Mouse (Mus musculus) testis, postnatal 10 days (tissue): Measurements from ENCODE around the gene Morc3.
A peak's percentile ranks its signal among the peaks of the same experiment; 100 is the strongest.
"Not testable (repeated sequence)": the region's sequence is repeated elsewhere in the genome, so short reads cannot be mapped to it uniquely, and the experiment has no call there.

Source experiments
- DNase-seq: peaks from one replicate; pipeline ENCODE4 v3.0.0; 2021; ENCODE audit warnings: low spot score

Morc3 gene

DNA sequence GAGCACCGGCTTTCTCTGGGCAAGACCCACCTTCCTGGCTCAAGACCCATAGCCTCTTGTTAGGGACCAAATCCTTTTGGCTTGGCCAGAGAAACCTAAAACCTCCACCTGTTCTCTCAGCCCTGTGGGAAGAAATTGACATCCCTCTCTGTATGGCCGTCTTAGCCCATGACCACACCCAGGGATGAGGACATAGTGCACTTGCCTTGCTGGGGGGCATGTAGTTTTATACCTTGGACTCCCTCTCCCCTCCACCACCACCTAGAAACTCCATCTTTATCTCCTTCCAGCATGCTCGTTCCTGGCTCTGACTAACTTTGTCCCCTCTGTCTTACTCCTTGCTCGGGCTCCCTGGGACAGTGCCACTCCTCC lies 12.6 kb upstream of the Morc3 start:
- DNase-seq, result no peak

DNA sequence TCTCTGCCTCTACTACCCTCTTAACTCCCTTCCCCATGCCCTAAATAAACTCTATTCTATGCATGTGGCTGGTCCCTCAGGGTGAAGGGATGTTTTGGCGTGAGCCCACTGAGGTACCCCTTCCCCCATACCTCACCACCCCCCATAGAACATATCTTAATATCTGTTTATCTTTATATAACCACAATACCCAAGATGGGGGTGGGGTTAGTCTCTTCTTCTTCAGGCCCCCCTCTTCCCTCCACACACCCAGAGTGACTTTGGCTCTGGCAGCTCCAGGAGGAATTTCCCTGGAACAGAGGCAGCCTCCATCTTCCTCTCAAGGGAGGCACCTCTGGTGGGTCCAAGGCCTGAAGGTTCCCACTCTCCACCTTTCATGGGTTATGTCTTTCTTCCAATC lies 11.9 kb upstream of the Morc3 start:
- no peak for DNase-seq

DNA sequence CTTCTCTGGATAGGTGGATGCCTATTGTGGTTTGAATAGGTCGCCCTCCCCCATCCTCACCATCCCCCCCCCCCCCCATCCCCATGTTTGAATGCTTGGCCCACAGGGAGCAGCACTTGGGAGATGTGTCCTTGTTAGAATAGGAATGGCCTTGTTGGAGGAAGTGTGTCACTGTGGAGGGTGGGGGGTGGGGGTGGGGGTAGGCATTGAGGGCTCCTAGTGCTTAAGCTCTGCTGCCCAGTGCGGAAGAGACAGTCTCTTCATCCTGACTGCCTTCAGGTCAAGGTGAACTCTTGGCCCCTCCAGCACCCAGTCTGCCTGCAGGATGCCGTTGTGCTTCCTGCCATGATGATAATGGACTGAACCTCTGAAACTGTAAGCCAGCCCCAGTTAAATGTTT lies 10.2 kb upstream of the Morc3 start:
- DNase-seq, result no peak

DNA sequence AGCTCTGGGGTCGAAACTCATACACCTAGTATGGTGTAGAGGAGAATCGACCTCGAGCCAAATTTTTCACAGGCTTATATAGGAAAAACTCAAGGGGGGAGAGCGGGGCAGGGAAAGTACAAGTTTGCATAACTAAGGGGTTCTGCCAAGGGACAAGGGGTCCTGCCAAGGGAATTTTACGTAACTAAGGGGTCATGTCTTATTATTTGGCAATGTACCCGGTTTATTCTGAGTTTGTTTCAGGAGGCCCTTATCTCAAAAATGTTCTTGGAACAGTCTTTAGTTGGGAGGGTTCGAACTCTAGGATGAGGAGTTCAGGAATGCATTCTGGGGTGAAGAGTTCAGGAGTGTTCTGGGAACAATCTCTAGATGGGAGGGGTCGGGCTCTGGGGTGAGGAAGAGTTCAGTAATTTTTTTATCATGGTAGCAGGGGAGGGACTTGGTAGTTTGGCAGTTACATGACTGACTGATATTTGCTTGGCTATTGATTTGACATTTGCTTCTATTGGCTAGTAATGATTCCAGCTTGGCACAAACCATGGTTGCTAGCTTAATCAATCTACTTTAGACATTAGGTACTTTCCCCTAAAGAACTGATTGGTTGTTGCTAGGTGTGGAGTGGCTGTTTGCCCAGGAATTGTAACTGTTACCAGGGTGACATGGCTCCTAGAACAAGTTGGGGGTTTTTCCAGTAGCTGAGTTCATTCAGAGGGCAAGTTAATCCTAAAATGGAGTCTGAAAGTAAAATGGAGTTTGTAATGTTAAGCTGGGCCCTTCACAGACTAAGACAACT lies 9.3 kb upstream of the Morc3 start:
- DNase-seq, result not testable (repeated sequence)

DNA sequence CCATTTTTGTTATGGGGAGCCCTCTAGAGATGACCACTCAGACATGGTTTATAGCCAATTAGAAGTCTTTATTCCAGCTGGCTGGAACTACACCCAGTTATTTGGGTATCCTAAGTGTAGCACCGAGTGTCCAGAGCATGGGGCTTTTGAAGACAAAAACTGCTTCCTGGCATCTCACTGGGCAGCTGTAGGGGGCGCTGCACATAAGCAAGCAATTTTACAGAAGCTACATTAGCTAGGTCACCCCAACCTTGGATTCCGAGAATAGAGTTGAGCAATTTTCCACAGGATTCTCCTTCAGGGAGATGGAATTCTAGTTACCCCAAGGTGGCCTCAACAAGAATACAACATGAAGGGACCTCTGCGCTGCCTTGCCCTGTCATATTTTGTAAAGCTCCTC lies 7.1 kb upstream of the Morc3 start:
- no peak for DNase-seq

DNA sequence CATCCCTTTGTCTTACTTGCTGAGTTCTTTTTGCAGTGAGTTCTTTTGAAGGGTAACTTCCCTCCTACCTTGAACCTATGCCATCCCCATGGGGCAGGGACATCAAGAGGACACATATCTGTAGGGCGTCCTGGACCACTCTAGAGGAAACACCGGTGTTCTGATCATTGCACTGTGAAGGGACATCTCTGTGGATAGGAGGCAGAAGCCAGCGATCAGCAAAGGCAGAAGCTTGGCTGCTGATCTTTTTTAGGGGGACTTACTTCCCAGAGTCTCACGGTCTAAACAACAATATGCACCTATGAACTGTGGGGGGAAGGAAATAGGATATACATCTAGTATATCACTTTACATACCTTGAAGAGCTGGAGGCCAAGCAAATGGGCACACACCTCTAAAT lies 6.5 kb upstream of the Morc3 start:
- DNase-seq, result no peak

DNA sequence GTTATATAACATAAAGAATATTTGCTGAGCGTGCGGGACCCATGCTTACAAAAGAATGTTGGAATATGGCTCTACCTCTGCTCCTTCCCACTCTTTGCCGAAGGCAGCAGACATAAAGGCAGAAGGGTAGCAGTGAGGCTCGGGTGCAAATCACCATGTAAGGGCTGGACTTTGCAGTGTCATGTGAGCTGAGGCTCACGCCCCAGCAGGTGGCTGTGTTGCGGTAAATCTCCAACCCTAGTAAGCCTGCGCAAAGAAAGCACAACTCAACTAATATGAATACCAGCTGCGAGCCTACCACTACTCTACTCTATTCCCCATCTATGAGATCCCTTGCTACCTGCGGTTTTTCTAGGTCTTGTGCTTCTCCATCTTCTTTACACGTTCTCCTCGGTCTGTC lies 5.9 kb upstream of the Morc3 start:
- DNase-seq, result no peak

DNA sequence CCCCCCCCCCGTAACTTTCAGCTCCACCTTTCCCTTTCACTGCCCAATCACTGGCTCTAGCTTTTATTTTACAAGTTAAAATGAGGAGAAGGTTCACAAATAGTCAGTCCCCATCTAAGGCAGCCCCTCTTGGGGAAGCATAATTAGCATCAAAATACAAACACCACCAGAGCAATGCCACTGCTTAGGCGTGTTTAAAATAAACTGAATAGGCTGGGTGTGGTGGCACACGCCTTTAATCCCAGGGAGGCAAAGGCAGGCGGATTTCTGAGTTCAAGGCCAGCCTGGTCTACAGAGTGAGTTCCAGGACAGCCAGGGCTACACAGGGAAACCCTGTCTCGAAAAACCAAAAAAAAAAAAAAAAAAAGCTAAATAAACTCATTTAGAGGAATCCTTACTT lies 5.4 kb upstream of the Morc3 start:
- DNase-seq, result not testable (repeated sequence)

DNA sequence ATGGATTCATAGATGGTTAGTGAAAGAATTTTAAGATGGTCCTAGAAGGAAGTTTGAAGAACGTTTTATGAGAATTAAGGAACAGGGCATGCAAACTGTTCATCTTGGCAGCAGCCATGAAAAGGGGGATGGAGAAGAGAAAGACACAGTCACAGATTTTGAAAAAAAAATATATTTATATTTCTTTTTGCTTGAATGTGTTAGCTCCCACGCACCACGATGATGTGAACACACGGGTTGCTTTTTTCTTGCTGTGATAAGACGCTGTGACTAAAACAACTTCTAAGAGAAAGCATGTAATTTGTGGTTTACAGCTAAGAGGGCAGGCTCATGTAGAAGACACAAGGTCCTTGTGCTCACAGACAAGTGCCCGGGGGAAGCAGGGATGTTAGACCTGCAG lies 5.0 kb upstream of the Morc3 start:
- DNase-seq, result no peak

DNA sequence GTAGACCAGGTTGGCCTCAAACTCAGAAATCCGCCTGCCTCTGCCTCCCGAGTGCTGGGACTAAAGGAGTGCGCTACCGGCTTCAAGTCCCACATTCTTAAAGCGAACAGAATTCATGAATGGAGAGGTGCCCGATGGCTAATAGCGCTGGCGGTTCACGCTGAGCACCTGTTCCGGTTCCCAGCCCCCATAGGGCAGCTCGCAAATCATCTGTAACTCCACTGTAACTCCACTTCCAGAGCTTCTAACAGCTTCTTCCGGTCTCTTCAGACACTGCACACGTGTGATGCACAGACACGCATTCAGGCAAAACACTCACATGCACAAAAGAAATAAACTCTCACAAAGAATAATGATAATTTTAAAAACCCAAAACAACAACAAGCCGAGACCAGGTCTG lies 2.4 kb upstream of the Morc3 start:
- no peak for DNase-seq

DNA sequence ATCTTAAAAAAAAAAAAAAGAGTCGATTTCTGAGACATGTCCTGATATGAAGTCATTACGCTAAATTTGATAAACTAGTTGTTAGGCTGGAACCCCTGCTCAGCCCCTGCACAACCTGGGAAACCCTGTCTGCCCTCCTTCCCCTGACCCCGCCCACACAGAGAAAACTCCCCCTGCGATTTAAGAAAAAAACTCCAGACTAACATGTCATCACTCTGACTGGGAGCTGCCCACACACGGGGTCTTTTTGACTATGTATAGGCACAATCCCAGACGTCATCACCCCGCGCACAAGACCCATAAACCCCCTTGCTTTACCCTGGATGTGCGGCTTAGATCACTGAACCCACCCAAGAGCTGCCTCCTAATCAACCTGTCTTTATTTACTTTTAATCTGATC lies 1.9 kb upstream of the Morc3 start:
- DNase-seq, result no peak

DNA sequence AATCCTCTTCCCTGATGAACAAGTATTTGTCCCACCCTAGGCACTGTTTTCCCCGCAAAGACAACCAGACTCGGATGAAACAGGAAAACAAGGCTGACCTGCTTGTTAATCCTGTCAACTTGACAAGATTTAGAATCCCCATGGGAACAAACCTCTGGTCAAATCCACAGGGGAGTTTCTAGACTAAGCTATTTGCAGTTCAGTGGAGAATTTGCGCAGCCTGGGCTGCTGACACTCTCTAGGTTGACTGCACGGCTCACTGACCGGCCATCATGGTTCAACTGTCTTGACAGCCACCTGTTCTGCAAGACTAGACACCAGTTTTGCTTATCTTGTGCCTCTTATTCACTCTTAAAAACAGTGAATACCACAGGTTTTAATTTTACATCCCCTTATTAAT lies 1.0 kb upstream of the Morc3 start:
- no peak for DNase-seq

DNA sequence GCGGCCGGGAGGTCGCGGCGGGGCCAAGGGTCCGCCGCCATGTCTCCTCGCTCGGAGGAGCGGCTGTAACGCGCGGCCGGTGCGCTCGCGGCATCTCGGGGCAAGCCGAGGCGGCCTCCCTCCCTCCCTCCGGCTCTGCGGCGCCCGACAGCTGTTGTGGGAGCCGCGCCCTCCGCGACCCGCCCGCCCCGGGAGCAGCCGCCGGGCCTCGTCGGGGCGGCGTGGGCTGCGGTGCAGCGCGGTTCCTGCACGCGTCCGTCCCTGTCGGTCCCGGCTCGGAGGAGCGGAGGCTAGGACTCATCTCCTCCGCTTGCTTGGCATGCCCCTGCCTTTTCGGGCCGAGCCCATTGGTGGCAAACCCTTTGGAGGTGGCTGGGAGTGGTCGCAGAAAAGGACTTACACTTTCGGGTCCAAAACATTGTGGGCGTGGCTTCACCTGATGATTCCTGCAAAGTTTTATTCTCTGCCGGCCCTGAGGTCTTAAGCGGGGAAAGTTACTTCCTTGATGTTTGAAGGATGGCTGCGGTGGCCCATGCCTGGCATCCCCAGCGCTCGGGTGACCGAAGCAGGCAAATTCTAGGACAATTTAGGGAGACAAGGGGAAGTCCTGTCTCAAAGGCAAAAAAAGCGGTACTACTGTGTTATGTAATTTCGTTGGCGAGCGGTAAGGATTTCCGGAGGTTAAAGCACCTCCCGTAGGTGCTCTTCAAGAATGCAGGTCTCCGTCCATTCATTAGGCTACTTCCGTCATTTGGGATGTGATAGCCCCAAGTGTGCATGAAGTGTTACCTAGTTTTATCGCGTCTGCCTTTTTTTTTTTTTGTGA lies 743 bp downstream of the Morc3 start:
- peak; percentile 70 for DNase-seq

DNA sequence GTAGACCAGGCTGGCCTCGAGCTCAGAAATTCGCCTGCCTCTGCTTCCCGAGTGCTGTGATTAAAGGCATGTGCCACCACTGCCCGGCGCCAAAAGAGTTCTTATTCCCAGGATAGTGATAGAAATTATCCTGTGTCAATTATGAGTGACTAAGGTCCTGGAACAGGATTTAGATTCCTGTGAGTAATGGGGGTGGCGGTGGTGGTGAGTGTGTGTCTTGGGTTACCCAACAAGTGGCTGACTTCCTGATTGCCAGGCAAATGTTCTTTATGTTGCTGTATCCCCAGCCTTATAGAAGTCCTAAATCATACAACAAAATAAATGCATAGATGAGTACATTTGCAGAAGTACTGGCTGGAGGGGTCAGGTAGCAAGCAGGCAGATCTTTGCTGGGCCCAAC lies 1.6 kb downstream of the Morc3 start:
- DNase-seq, result no peak

DNA sequence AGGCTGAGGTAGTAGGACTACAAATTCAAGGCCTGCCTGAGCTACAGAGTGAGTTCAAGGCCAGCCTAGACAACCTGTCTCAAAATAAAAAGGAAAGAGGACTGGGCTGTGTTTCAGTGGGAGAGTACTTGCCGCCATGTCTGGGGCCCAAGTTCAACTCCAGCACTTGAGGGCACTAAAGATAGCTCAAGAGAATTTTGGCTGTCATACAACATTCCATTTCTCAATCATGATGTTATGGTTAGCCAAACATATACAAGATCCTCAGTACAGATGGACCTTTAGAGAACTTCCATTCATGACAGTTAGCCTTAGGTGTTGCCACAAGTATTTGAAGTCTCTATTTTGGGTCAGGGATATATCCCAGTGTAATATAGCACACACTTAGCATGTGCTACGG lies 2.2 kb downstream of the Morc3 start:
- DNase-seq, result no peak

DNA sequence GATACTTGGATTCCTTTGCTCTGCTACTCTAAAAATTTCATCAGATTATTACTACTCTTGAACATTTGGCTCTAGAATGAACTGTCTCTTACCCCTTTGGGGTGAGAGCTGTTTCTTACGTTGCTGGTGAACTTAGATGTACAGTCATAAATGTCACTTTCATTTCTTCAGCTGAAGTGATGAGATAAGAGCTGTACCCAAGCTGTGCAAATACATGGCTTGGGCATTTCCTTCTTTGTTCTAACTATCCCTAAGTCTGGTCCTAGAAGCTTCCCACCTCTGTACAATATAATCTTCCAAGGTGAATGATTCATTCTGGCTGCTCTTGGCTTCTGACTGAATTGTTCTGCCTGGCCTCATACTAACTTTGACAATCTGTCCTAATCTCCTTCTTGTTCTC lies 7.1 kb downstream of the Morc3 start:
- DNase-seq, result no peak

DNA sequence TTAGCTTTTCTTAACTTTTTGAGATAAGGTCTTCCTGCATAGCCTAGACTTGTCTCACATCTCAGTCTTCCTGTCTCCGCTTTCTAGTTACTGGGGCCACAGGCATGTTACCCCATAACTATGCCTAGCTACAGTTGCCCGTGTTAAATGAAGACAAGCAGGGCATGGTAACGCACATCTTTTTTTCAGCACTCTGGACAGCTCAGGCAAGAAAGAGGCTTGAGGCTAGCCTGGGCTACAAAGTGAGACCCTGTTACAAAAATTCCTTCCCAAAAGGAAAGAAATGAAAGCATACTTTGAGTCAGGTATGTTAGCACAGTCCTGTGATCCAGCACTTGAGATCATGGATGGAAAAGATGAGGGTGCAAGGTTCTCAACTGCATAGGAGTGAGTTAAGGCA lies 18.6 kb downstream of the Morc3 start:
- DNase-seq, result no peak

DNA sequence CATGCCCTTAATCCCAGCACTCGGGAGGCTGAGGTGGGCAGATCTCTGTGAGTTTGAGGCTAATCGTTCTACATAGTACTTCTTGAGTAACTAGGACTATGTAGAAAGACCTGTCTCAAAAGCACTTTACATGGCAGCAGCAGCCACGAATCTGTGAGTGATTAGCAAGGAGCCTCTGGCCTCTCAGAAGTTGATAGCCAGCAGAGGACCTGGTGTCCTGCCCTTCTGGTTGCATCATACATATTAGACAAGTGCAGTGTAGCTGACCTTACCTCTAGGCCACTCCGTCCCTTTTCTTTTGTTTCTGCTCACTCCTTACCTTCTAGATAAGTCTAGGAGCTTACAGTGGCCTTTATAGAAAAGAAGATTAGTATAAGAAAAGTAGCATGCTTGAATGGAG lies 28.0 kb downstream of the Morc3 start:
- DNase-seq, result no peak

DNA sequence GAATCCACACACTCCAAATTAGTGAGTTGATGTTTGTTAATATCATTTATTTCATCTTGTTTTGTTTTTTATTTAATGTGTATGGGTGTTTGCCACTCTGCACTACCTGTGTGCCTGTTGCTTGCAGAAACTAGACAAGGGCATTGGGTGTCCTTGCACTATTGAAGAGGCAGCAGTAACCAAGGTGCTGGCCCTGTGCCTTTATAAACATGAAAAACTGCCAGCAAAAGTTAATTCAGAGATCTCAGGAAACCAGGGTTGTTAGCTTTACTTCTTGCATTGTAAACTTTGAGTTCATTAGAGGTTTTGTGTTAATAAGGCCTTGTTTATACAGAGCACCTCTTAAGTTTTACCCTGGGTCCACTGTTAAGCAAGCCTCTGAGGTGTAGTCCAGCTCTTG lies 28.8 kb downstream of the Morc3 start:
- no peak for DNase-seq

DNA sequence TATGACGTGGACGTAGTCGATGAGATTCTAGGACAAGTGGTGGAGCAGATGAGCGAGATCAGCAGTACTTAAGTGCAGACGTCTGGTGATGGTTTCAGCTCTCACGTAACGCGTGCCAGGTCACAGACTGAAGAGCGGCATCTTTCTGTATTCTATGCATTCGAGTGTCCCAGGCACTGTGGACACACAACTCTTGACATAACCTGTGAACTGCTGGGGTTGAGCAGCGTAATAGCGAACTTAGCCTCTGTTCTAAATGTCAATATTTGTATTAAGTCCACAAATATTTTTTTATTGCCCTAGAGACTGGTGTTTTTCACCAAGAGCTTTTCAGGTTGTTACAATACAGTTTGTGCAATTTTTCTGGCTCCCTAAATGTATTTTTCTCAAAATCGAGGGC lies 42.9 kb downstream of the Morc3 start:
- DNase-seq, result no peak

DNA sequence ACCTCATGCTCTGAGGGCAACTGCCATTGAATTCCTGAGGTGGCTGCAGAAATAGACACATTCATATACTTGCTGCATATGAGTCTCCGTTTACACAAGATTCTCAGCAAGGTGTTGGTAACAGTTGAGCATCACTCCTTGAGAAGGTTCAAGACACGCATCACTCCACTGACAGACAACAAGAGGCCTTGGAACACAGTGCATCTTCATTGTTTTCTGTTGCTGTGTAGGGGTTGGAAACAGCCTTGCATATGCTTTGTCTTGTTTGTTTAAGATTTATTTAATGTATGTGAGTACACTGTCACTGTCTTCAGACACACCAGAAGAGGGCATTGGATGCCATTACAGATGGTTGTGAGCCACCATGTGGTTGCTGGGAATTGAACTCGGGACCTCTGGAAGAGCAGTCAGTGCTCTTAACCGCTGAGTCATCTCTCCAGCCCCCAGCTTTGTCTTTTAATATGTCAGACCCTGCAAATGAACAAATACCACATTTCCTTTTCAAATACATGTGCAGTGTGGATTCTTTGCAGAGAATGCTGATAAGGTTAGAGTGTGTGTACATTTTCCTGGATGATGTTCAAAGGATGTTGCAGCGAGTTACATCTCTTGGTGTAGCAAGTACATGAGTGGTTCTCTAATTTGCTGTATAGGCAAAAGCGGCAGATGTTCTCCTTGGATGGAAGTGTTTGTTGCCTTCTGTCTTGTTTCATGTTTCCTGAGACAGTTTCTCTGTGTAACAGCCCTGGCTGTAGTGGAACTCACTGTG lies 45.9 kb downstream of the Morc3 start:
- DNase-seq, result no peak

DNA sequence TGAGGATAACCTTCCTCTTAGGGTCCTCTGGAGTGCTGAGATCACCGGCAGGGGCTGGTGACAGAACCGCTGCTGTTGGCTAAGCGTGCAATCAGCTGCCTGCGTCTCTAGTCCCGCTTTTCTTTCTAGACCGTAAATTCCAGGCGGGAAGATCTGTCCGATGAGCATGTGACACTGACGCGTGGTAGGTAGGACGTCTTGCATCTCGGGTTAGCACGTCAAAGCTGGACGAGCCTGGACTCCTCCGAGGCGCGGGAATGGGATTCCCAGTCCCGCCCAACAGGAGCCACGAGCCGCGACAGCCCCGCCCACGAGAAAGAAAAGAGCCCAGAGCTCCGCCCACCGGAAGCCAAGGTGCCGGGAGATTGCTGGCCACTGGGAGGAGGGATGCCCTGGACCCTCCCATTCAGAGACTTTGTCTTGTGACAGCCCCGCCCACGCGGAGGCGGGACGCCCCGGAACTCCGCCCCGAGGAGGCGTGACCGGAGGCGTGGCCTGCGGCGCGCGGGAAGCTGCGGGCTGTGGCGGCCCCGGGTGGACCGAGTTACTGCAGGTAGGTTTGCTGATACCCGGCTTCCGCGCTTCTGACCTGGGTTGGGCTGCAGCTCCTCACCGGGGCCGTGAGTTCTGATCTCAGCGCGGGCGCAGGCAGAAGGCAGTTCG lies 51.6 kb downstream of the Morc3 start, which contains the start of gene Chaf1b:
Gene Chaf1b (plus strand): TSS at position 479 of the 663 bp plus-strand sequence.
- peak; percentile 99 for DNase-seq
